Mouse (Mus musculus) embryonic facial prominence, embryonic 14.5 days (tissue): Measurements from ENCODE around the gene Il12a. TPM values are rescaled to one million over a fixed set of nuclear protein-coding genes. Genes with fewer than 3 reads are reported as not detected.
"Not testable (repeated sequence)": the region's sequence is repeated elsewhere in the genome, so short reads cannot be mapped to it uniquely, and the experiment has no call there.

Source experiments
- ATAC-seq: fragments of 200-750 bp; cut with Nextera tagmentation; 2 replicates; pipeline ENCODE4 v1.8.0; 2017; ENCODE audit warnings: low read depth, moderate number of reproducible peaks, moderate TSS enrichment
- DNase-seq: peaks from one replicate; pipeline ENCODE4 v3.0.0-alpha.2; 2015; ENCODE audit warnings: low spot score
- H3K27ac ChIP-seq: fragments of 300-500 bp; sonication (generic); replicated peaks from 2 replicates; pipeline ENCODE4 v1.5.1; 2014; ENCODE audit warnings: low read depth, mild to moderate bottlenecking, low read length, moderate library complexity
- H3K27me3 ChIP-seq: fragments of 300-500 bp; sonication (generic); replicated peaks from 2 replicates; pipeline ENCODE4 v1.6.1; 2014; ENCODE audit warnings: low read length; ENCODE audit not compliant: control insufficient read depth, insufficient read depth
- H3K36me3 ChIP-seq: fragments of 300-500 bp; sonication (generic); 2 replicates; pipeline ENCODE4 v1.6.1; 2014; ENCODE audit warnings: low read length, mixed read lengths; ENCODE audit not compliant: control insufficient read depth, insufficient read depth
- H3K4me1 ChIP-seq: fragments of 300-500 bp; sonication (generic); 2 replicates; pipeline ENCODE4 v1.6.1; 2014; ENCODE audit warnings: antibody characterized with exemption, low read length; ENCODE audit not compliant: control insufficient read depth, insufficient read depth
- H3K4me2 ChIP-seq: fragments of 300-500 bp; sonication (generic); 2 replicates; pipeline ENCODE4 v1.6.1; 2014; ENCODE audit warnings: low read depth, mild to moderate bottlenecking, low read length, moderate library complexity, mixed read lengths
- H3K4me3 ChIP-seq: fragments of 300-500 bp; sonication (generic); 2 replicates; pipeline ENCODE4 v1.5.1; 2014; ENCODE audit warnings: low read depth, mild to moderate bottlenecking, low read length
- H3K9ac ChIP-seq: fragments of 300-500 bp; sonication (generic); 2 replicates; pipeline ENCODE4 v1.6.1; 2014; ENCODE audit warnings: low read depth, mild to moderate bottlenecking, low read length, moderate library complexity, mixed read lengths
- H3K9me3 ChIP-seq: fragments of 300-500 bp; sonication (generic); 2 replicates; pipeline ENCODE4 v1.6.1; 2016; ENCODE audit warnings: low read length; ENCODE audit not compliant: control insufficient read depth
- WGBS: fragments of 180-500 bp; shearing (Covaris S2); extraction: QIAGEN DNeasy Blood & Tissue Kit; methylation state at CpG from one replicate; pipeline ENCODE4 v1.1.7; 2014; 5-methylcytosine and 5-hydroxymethylcytosine counted together
- polyA plus RNA-seq: library from polyadenylated mRNA; unstranded; fragments of >200 nt; fragmentation: Nextera tagmentation; extraction: Ambion mirVana; gene quantifications from 2 replicates; pipeline ENCODE4 v1.2.1, GENCODE M21; 2014

Il12a gene
- polyA plus RNA-seq, 1 experiment from 2014 or later: 0.61 TPM

DNA sequence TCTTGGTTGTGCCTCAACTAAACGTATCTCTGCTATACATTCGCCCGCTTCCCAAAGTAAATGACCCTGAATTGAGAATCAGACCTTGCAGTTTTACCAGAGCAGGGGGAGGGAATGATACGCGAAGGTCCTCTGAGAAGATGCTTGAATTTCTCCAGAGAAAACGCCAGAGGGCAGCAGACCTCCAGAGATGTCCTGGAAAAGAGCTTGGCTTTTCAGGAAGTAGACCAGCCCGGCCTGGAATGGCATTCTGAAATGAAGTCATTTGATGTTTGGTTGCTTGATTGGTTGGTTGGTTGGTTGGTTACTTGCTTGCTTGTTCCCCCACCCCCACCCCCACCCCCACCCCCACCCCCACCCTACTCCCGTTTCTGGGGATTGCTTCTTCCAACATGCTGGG is 17.8 kb downstream of the Il12a start:
- no peak overlapping the region for H3K27ac ChIP-seq
- WGBS: 38% methylated on average over 8 of the region's 8 CpGs

DNA sequence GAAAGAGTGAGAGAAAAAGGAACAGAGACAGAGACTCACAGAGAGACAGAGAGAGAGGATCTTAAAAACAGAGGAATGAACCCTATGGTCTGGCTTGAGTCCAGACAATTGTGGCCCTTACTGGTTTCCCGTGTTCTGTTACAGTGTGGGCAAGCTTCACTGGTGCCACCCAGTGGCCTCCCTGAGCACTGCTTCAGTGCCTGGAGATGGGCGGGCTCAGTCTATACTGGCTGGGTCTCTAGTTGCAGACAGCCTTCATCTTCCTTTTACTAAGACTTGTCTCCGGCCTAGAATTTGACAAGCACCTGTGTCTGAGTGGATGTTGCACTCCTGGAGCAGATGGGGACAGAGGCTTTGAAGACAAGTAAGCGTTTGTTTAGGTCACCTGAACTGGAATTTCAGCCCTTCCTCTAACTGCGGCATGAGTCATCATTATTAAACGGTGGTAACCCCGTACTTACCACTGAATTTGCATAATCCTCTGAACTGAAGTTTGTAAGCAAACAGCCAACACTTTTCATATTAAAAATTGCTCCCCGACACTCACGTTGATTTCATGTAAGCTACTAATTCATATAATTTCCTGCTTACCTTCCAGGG is 18.9 kb downstream of the Il12a start:
- no peak overlapping the region for H3K4me3 ChIP-seq
- WGBS: 48% methylated on average over 9 of the region's 9 CpGs
- peak; percentile 66 for DNase-seq
- no peaks in the 10 kb centered on the region for H3K36me3 ChIP-seq
- no peaks in the 10 kb centered on the region for H3K27me3 ChIP-seq
- no peaks in the 10 kb centered on the region for H3K9me3 ChIP-seq
- no peak overlapping the region for H3K9ac ChIP-seq
- no peak overlapping the region for H3K27ac ChIP-seq
- H3K4me2 ChIP-seq: no peak overlapping the region
- ATAC-seq: peak; percentile 78
- H3K4me1 ChIP-seq: no peaks in the 10 kb centered on the region

More for the DNA sequence above, 17.8 kb downstream of the Il12a start:
- H3K9ac ChIP-seq: no peak overlapping the region
- peak; percentile 78 for DNase-seq
- H3K4me2 ChIP-seq: no peak overlapping the region
- peak; percentile 31; the same call in 1 of the 2 replicates for ATAC-seq
- H3K27me3 ChIP-seq: no peaks in the 10 kb centered on the region
- no peaks in the 10 kb centered on the region for H3K4me1 ChIP-seq
- no peak overlapping the region for H3K4me3 ChIP-seq
- no peaks in the 10 kb centered on the region for H3K9me3 ChIP-seq
- no peaks in the 10 kb centered on the region for H3K36me3 ChIP-seq

DNA sequence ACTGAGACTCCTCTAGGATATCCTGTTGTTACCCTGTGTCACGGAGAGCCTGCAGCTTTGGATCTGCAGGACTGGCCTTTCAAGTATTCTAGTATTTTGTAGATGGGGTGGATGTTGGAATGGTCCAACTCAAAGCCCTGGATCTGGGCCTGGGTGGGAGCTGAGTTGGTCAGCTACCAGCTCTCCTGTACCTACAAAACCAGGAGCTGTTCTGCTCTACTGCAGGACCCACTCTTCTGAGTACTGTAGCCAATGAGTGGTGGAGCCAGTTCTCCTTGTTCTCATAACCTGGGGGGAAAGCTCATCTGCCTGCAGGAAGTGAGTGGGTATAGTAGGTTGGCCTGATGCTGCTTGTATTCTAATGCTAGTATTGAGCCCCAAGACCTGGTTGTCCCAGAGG is 20.0 kb downstream of the Il12a start:
- ATAC-seq (no peak), DNase-seq (no peak)
- H3K9me3 ChIP-seq: no peaks in the 10 kb centered on the region
- H3K36me3 ChIP-seq: no peaks in the 10 kb centered on the region
- WGBS: 78% methylated on average over 1 of the region's 1 CpGs
- H3K4me2 ChIP-seq: no peak overlapping the region
- H3K27ac ChIP-seq: no peak overlapping the region
- H3K4me3 ChIP-seq: no peak overlapping the region
- H3K9ac ChIP-seq: no peak overlapping the region
- H3K27me3 ChIP-seq: no peaks in the 10 kb centered on the region
- H3K4me1 ChIP-seq: no peaks in the 10 kb centered on the region

DNA sequence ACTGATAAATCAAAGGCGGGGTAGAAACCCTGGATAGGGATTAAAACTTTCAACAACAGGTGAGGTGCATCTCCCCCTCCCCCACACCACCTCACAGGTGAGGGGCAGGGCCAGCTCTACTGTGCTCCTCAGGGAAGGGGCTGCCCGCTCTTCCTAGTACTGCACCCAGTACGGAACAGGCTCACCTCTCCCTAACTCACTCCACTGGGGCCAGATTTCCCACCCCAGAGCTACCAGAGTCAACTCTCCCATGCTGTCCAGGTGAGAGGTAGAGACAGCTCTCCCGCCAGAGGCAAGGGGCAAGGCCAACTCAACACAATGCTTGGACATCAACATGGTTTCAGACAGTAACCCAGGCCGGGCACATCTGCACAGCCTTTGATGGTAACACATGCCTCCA is 21.1 kb downstream of the Il12a start:
- H3K9ac ChIP-seq: no peak overlapping the region
- ATAC-seq: no peak
- no peaks in the 10 kb centered on the region for H3K9me3 ChIP-seq
- no peaks in the 10 kb centered on the region for H3K4me1 ChIP-seq
- no peaks in the 10 kb centered on the region for H3K36me3 ChIP-seq
- no peak for DNase-seq
- H3K27ac ChIP-seq: no peak overlapping the region
- H3K27me3 ChIP-seq: no peaks in the 10 kb centered on the region
- H3K4me3 ChIP-seq: no peak overlapping the region
- 83% methylated on average over 5 of the region's 5 CpGs for WGBS
- H3K4me2 ChIP-seq: no peak overlapping the region

DNA sequence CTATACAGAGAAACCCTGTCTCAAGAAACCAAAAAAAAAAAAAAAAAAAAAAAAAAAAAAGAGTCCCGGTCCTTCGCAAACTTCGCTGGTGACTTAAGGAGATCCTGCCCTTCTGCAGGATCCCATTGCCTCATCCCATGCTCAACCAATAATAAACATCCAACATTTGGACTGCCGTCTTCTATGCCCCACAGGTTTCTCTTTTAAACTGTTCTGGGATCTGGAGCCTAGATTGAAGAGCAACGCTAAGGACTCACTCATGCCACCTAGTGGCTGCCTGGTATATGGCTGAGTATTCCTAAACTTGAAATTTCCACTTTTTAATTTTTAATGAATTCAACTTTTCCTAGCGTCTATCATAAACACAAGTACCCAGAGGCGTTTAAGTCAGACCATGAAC is 23.1 kb downstream of the Il12a start:
- no peaks in the 10 kb centered on the region for H3K9me3 ChIP-seq
- peak overlapping the region; percentile 23; the same call in 1 of the 2 replicates for H3K4me2 ChIP-seq
- ATAC-seq (no peak), DNase-seq (peak; percentile 76)
- no peak overlapping the region for H3K9ac ChIP-seq
- no peaks in the 10 kb centered on the region for H3K4me1 ChIP-seq
- H3K36me3 ChIP-seq: no peaks in the 10 kb centered on the region
- no peaks in the 10 kb centered on the region for H3K27me3 ChIP-seq
- no peak overlapping the region for H3K4me3 ChIP-seq
- H3K27ac ChIP-seq: no peak overlapping the region
- 9% methylated on average over 7 of the region's 7 CpGs for WGBS

GRCm38 (mm10) chr3:68717346-68717745 is 26.9 kb downstream of the Il12a start:
- not testable (repeated sequence) for H3K4me2 ChIP-seq, H3K27me3 ChIP-seq, H3K4me1 ChIP-seq, H3K27ac ChIP-seq, ATAC-seq, H3K4me3 ChIP-seq, H3K36me3 ChIP-seq, H3K9ac ChIP-seq, H3K9me3 ChIP-seq
- DNase-seq: peak; percentile 51
- whole genome bisulfite sequencing: 37% methylated on average over 5 of the region's 5 CpGs

DNA sequence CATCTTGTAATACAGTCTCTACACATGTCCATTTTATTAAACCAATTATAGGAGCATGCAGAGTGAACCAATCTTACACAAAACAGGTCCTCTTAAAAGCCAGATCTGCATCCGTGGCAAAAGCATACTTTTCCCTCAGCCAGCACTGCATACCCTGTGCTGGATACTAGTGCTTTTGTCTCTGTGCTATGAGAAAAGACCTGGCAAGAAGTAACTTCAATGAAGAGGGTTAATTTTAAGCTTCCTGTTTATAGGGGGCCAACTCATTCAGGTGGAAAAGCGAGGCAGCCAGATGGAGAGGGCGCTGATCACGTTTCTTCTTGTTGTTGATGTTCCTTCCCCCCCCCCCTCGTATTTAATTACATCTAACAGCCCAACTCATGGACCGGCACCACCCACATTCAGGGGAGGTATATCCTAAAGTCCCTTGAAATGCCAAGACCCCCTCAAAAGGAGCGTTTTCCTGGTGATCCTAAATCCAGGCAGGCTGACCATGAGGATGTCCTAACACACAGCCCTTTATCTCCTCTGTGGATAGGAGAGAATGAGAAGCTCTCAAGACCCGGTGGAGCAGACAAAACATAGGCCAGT is 28.9 kb downstream of the Il12a start:
- ATAC-seq (peak; percentile 62; the same call in 1 of the 2 replicates), DNase-seq (no peak)
- H3K36me3 ChIP-seq: no peaks in the 10 kb centered on the region
- H3K27me3 ChIP-seq: no peaks in the 10 kb centered on the region
- no peak overlapping the region for H3K9ac ChIP-seq
- WGBS: 38% methylated on average over 8 of the region's 8 CpGs
- no peaks in the 10 kb centered on the region for H3K4me1 ChIP-seq
- H3K4me3 ChIP-seq: no peak overlapping the region
- H3K9me3 ChIP-seq: no peaks in the 10 kb centered on the region
- no peak overlapping the region for H3K27ac ChIP-seq
- no peak overlapping the region for H3K4me2 ChIP-seq

- H3K4me2 ChIP-seq: no peak overlapping the region
- H3K9me3 ChIP-seq: no peaks in the 10 kb centered on the region
- no peak overlapping the region for H3K27ac ChIP-seq
- no peaks in the 10 kb centered on the region for H3K4me1 ChIP-seq
- no peak overlapping the region for H3K4me3 ChIP-seq
- no peaks in the 10 kb centered on the region for H3K36me3 ChIP-seq
- H3K27me3 ChIP-seq: no peaks in the 10 kb centered on the region
- WGBS: 39% methylated on average over 13 of the region's 13 CpGs
- H3K9ac ChIP-seq: no peak overlapping the region
- ATAC-seq (0 out of 2 replicates have a peak, but pooled peaks have one; percentile 51), DNase-seq (no peak)
Observed at GRCm38 (mm10) chr3:68720258-68720657, 29.8 kb downstream of the Il12a start.

DNA sequence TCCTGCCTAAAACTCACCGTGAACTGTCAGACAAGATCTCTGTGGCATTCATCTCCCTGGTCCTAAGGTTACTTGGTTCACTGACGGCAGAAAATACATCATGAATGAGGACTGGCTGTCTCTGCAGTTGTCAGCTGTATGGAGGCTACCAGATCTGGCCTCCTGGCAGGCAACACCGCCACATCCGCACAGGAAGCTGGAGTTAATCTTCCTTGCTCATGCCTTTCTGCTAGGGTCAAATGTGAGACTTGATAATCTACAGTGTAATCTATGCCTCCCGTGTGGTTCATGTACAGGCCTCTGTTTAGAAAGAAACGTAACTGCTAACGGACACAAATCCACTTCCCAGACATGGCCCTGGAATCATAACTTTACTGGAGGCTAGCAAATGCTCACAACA is 51.5 kb downstream of the Il12a start:
- H3K4me2 ChIP-seq: no peak overlapping the region
- no peak for DNase-seq
- no peak for ATAC-seq
- no peaks in the 10 kb centered on the region for H3K36me3 ChIP-seq
- no peaks in the 10 kb centered on the region for H3K27me3 ChIP-seq
- no peak overlapping the region for H3K4me3 ChIP-seq
- H3K9ac ChIP-seq: no peak overlapping the region
- WGBS: 54% methylated on average over 7 of the region's 7 CpGs
- H3K4me1 ChIP-seq: no peaks in the 10 kb centered on the region
- no peaks in the 10 kb centered on the region for H3K9me3 ChIP-seq
- no peak overlapping the region for H3K27ac ChIP-seq
